Mouse (Mus musculus) CH12.LX (cell line): ENCODE results near the gene Lefty2. TPM values are rescaled to one million over a fixed set of nuclear protein-coding genes. Genes with fewer than 3 reads are reported as not detected.

Experiments used
- DNase-seq: peaks from one replicate; pipeline ENCODE4 v3.0.0-alpha.2; 2013; ENCODE audit errors: extremely low read depth
- H3K27ac ChIP-seq: 2 replicates; pipeline ENCODE4 v1.5.1; 2012; ENCODE audit warnings: low read depth, mild to moderate bottlenecking, control low read depth, moderate library complexity; ENCODE audit not compliant: insufficient read depth
- H3K27me3 ChIP-seq: replicated peaks from 2 replicates; pipeline ENCODE3; 2012; ENCODE audit warnings: inconsistent platforms
- H3K36me3 ChIP-seq, 2 experiments: replicated peaks in 1 of 2; 2 replicates each; pipeline versions ENCODE3 to v1.6.1; 2012; ENCODE audit warnings: inconsistent platforms in 1 of 2, low read length in 1 of 2, mild to moderate bottlenecking in 1 of 2, mixed read lengths in 1 of 2, moderate library complexity in 1 of 2; ENCODE audit not compliant: control insufficient read depth in 1 of 2, insufficient read depth in 1 of 2
- H3K4me1 ChIP-seq, 2 experiments: 2 replicates each; pipeline ENCODE4 v1.6.1; 2012; ENCODE audit warnings: inconsistent platforms in 1 of 2, moderate library complexity in 1 of 2; ENCODE audit not compliant: insufficient read depth in 2 of 2, control insufficient read depth in 1 of 2
- H3K4me2 ChIP-seq: 2 replicates; pipeline ENCODE4 v1.6.1; 2012; ENCODE audit warnings: low read depth, mild to moderate bottlenecking, control low read depth; ENCODE audit not compliant: poor library complexity, insufficient read depth, severe bottlenecking
- H3K4me3 ChIP-seq, 3 experiments: fragments of 150-350 bp in 1 of 3; sonication (generic) in 1 of 3; replicated peaks in 1 of 3; 2 replicates each; pipeline versions ENCODE3 to v1.5.1; 2011 to 2012; ENCODE audit warnings: low read depth in 2 of 3, low read length in 2 of 3, mild to moderate bottlenecking in 2 of 3, moderate library complexity in 2 of 3, control low read depth in 1 of 3, improper control_type of control experiment in 1 of 3, inconsistent platforms in 1 of 3, mixed read lengths in 1 of 3; ENCODE audit not compliant: poor library complexity in 1 of 3
- H3K79me2 ChIP-seq: replicated peaks from 2 replicates; pipeline ENCODE4 v1.6.1; 2012; ENCODE audit warnings: mild to moderate bottlenecking, moderate library complexity; ENCODE audit not compliant: control insufficient read depth, poor library complexity, insufficient read depth, severe bottlenecking; ENCODE audit errors: extremely low read depth
- H3K9ac ChIP-seq: 2 replicates; pipeline ENCODE4 v1.6.1; 2012; ENCODE audit warnings: low read depth, mild to moderate bottlenecking, control low read depth, moderate library complexity; ENCODE audit not compliant: insufficient read depth
- H3K9me3 ChIP-seq: replicated peaks from 2 replicates; pipeline ENCODE3; 2012; ENCODE audit warnings: low read length, inconsistent platforms, mixed read lengths
- CTCF ChIP-seq, 2 experiments: IDR thresholded peaks in 1 of 2; conservative IDR thresholded peaks in 1 of 2; 2 replicates each; pipeline ENCODE4 v1.5.1; 2011 to 2012; ENCODE audit warnings: low read depth in 2 of 2, low read length in 2 of 2, improper control_type of control experiment in 1 of 2, inconsistent platforms in 1 of 2, mild to moderate bottlenecking in 1 of 2, moderate library complexity in 1 of 2
- ELF1 ChIP-seq: IDR thresholded peaks from 2 replicates; pipeline ENCODE4 v1.6.1; 2014; ENCODE audit warnings: low read depth, mild to moderate bottlenecking, inconsistent platforms, low read length, improper control_type of control experiment
- ETS1 ChIP-seq: conservative IDR thresholded peaks from 2 replicates; pipeline ENCODE4 v1.6.1; 2012; ENCODE audit warnings: low read depth, mild to moderate bottlenecking, inconsistent platforms, low read length, improper control_type of control experiment, moderate library complexity
- GABPA ChIP-seq: IDR thresholded peaks from 2 replicates; pipeline ENCODE4 v1.6.1; 2012; ENCODE audit warnings: low read depth, low read length, improper control_type of control experiment, inconsistent platforms; ENCODE audit not compliant: insufficient replicate concordance
- IRF4 ChIP-seq: IDR thresholded peaks from 2 replicates; pipeline ENCODE4 v1.6.1; 2014; ENCODE audit warnings: low read depth, mild to moderate bottlenecking, inconsistent platforms, low read length, improper control_type of control experiment
- MAFK ChIP-seq: IDR thresholded peaks from 2 replicates; pipeline ENCODE4 v1.6.1; 2011; ENCODE audit warnings: low read length, improper control_type of control experiment; ENCODE audit not compliant: insufficient replicate concordance
- MEF2A ChIP-seq: IDR thresholded peaks from 2 replicates; pipeline ENCODE4 v1.6.1; 2014; ENCODE audit warnings: low read depth, mild to moderate bottlenecking, inconsistent platforms, low read length, improper control_type of control experiment, borderline replicate concordance
- MYC ChIP-seq: IDR thresholded peaks from 2 replicates; pipeline ENCODE4 v1.6.1; 2011; ENCODE audit warnings: low read depth, mild to moderate bottlenecking, improper control_type of control experiment, low read length
- NELFE ChIP-seq: IDR thresholded peaks from 2 replicates; pipeline ENCODE4 v1.6.1; 2011; ENCODE audit warnings: low read depth, low read length, improper control_type of control experiment
- POLR2A ChIP-seq: IDR thresholded peaks from 2 replicates; pipeline ENCODE4 v1.6.1; 2011; ENCODE audit warnings: low read depth, mild to moderate bottlenecking, improper control_type of control experiment, low read length
- RAD21 ChIP-seq: IDR thresholded peaks from 2 replicates; pipeline ENCODE4 v1.6.1; 2011; ENCODE audit warnings: low read depth, mild to moderate bottlenecking, low read length, improper control_type of control experiment, moderate library complexity
- TCF12 ChIP-seq: IDR thresholded peaks from 2 replicates; pipeline ENCODE4 v1.6.1; 2014; ENCODE audit warnings: low read depth, mild to moderate bottlenecking, inconsistent platforms, low read length, improper control_type of control experiment
- USF1 ChIP-seq: IDR thresholded peaks from 2 replicates; pipeline ENCODE4 v1.6.1; 2014; ENCODE audit warnings: low read depth, mild to moderate bottlenecking, inconsistent platforms, low read length, improper control_type of control experiment
- ZC3H11A ChIP-seq: IDR thresholded peaks from 2 replicates; pipeline ENCODE4 v1.6.1; 2012; ENCODE audit warnings: low read depth, mild to moderate bottlenecking, inconsistent platforms, low read length, improper control_type of control experiment
- ZMIZ1 ChIP-seq: IDR thresholded peaks from 2 replicates; pipeline ENCODE4 v1.6.1; 2012; ENCODE audit warnings: low read depth, mild to moderate bottlenecking, inconsistent platforms, low read length, improper control_type of control experiment
- dilution Hi-C: fragments of 300-500 bp; cut with MboI; formaldehyde crosslinking; loops from 2 replicates; pipeline ENCODE4 v1.14.3; 2020; ENCODE audit warnings: low sequenced_read_pairs; ENCODE audit not compliant: extremely low pct_unique_long_range_greater_than_20kb, extremely low pct_ligation_motif_present
- in situ Hi-C: fragments of 300-500 bp; cut with MboI; formaldehyde crosslinking; loops from 3 replicates; pipeline ENCODE4 v1.14.3; 2019; ENCODE audit warnings: low sequenced_read_pairs, low pct_ligation_motif_present, low pct_unique_long_range_greater_than_20kb, mixed read lengths
- polyA plus RNA-seq: library from polyadenylated mRNA; unstranded; fragments of >175 nt; gene quantifications from 2 replicates; pipeline ENCODE4 v1.2.1, GENCODE M21; 2012; ENCODE audit warnings: low read depth; ENCODE audit not compliant: insufficient read length
- total RNA-seq, 2 experiments: library from RNA; depleted of rRNA; stranded (reverse); fragments of 300-350 nt in 1 of 2; fragments of >200 nt in 1 of 2; gene quantifications; 2 replicates each; pipeline ENCODE4 v1.2.3; 2012 to 2014

The Lefty2 gene
- total and polyA plus RNA-seq, 3 experiments, result not detected

DNA sequence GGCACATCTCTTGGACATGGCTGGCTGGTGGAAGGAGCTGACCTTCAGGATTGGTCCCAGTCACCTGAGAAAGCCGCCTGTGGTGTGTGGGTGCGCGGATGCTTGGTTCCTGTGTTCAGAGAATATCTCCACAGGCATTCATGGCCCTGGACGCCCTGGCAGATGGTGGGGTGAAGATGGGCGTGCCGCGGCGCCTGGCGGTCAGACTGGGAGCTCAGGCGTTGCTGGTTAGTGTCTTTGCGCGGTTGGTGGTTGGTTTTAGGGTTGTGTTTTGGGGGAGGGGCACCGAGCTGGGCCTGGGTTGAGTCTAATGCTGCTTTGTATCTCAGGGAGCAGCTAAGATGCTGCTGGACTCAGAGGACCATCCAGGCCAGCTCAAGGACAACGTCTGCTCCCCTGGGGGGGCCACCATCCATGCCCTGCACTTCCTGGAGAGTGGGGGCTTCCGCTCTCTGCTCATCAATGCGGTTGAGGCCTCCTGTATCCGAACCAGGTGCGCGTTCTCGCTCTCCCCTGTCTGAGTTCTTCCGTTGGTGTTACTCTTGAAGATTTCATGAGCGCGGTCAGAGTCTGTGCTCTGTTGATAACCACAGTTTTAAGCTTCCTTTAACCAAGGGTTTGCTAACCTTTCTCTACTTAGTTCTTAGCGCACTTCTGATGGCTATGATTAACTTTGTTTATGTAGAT is 13.7 kb downstream of the Lefty2 start:
- TF ChIP-seq ZMIZ1 (no peak), ZC3H11A (no peak), MEF2A (no peak), MAFK (no peak), GABPA (no peak), NELFE (no peak)
- no peaks in the 10 kb centered on the region for H3K27me3 ChIP-seq
- H3K9ac ChIP-seq, result no peak overlapping the region
- no peaks in the 10 kb centered on the region for H3K9me3 ChIP-seq
- H3K4me3 ChIP-seq, result no peak overlapping the region
- H3K36me3 ChIP-seq, result peaks cover 33 to 46% of the 10 kb centered on the region in 2 experiments
- dilution Hi-C loops, result no loop called here
- no peak overlapping the region for H3K27ac ChIP-seq
- peaks cover 16% of the 10 kb centered on the region for H3K79me2 ChIP-seq
- H3K4me2 ChIP-seq, result no peak overlapping the region
- peaks cover 10 to 49% of the 10 kb centered on the region in 2 experiments for H3K4me1 ChIP-seq
- no peak for DNase-seq
- in situ Hi-C loops, result no loop called here

DNA sequence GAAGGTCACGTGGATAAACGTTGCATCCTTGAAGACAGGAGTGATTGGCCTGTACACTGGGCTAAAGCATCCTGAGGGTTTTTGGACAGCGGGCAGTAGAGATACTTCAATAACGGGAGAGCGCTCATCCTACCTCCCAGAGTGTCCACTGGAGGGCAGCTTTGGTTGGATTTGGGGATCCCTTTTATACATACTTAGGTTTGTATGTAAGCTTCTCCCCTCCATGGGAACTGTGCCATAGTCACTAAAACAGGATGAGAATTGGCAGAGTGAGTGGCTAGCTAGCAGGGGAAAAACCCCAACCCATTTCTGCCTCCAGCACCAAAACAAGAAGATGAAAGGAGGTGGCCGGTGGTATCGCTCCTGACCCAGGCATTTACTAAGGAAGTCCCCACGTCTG is 18.2 kb downstream of the Lefty2 start:
- Histone ChIP-seq H3K9me3 (no peaks in the 10 kb centered on the region), H3K79me2 (no peaks in the 10 kb centered on the region), H3K36me3 (peaks cover 27 to 38% of the 10 kb centered on the region in 2 experiments), H3K4me3 (no peak overlapping the region), H3K4me1 (peaks cover 3 to 27% of the 10 kb centered on the region in 2 experiments), H3K9ac (no peak overlapping the region)
- in situ Hi-C loops, result no loop called here
- no peak for DNase-seq
- dilution Hi-C loops, result no loop called here
- TF ChIP-seq MYC (no peak), CTCF (conservative IDR thresholded peaks at IDR 0.05 in 1 of 2, IDR thresholded peaks at IDR 0.05 in 1 of 2; ENCODE audit: low read depth in 2 of 2, low read length in 2 of 2) (peak in 1 of 2 experiments; percentile 45; a peak in 2 of 4 replicates), RAD21 (peak; percentile 14)
- TF ChIP-seq, all 38 proteins: peak for 2
- Histone ChIP-seq H3K27ac (no peak overlapping the region), H3K4me2 (no peak overlapping the region), H3K27me3 (no peaks in the 10 kb centered on the region)

GRCm38 (mm10) chr1:180911653-180912287 is 18.9 kb downstream of the Lefty2 start:
- Histone ChIP-seq H3K4me3 (no peak overlapping the region), H3K4me1 (peaks cover 0 to 20% of the 10 kb centered on the region in 2 experiments; a peak in 2 of 4 replicates), H3K9me3 (no peaks in the 10 kb centered on the region), H3K27me3 (no peaks in the 10 kb centered on the region), H3K36me3 (peaks cover 21 to 32% of the 10 kb centered on the region in 2 experiments), H3K4me2 (no peak overlapping the region), H3K79me2 (no peaks in the 10 kb centered on the region), H3K9ac (no peak overlapping the region), H3K27ac (no peak overlapping the region)
- no peak for DNase-seq
- in situ Hi-C loops, result no loop called here
- TF ChIP-seq MEF2A, result no peak
- TF ChIP-seq ETS1, result no peak
- TF ChIP-seq NELFE, result no peak
- no peak for TF ChIP-seq ELF1
- TF ChIP-seq USF1, result no peak
- TF ChIP-seq POLR2A, result no peak
- TF ChIP-seq TCF12, result no peak
- no peak for TF ChIP-seq MYC
- no peak for TF ChIP-seq IRF4
- dilution Hi-C loops, result no loop called here
